Mouse (Mus musculus) heart, embryonic 14.5 days (tissue): ENCODE data around the gene Sae1. TPM values are rescaled to one million over a fixed set of nuclear protein-coding genes. Genes with fewer than 3 reads are reported as not detected.

Experiments
- ATAC-seq: fragments of 200-750 bp; cut with Nextera tagmentation; 2 replicates; pipeline ENCODE4 v1.8.0; 2017; ENCODE audit warnings: low read depth, moderate TSS enrichment; ENCODE audit not compliant: insufficient number of reproducible peaks, insufficient read depth, low FRiP score
- H3K27ac ChIP-seq, 2 experiments: fragments of 200-500 bp in 1 of 2; fragments of 300-500 bp in 1 of 2; sonication (generic) in 1 of 2; replicated peaks in 1 of 2; 2 replicates each; pipeline ENCODE4 v1.5.1; 2012 to 2014; ENCODE audit warnings: low read depth in 2 of 2, low read length in 2 of 2, control low read depth in 1 of 2, mild to moderate bottlenecking in 1 of 2, mixed read lengths in 1 of 2; ENCODE audit not compliant: control insufficient read depth in 1 of 2, insufficient read depth in 1 of 2
- H3K27me3 ChIP-seq: fragments of 300-500 bp; sonication (generic); 2 replicates; pipeline ENCODE4 v1.6.1; 2014; ENCODE audit warnings: mild to moderate bottlenecking, low read length, control low read depth; ENCODE audit not compliant: control insufficient read depth, insufficient read depth
- H3K36me3 ChIP-seq: fragments of 300-500 bp; sonication (generic); 2 replicates; pipeline ENCODE4 v1.6.1; 2014; ENCODE audit warnings: mild to moderate bottlenecking, control low read depth, low read length, mixed read lengths; ENCODE audit not compliant: control insufficient read depth, insufficient read depth
- H3K4me1 ChIP-seq, 2 experiments: fragments of 200-500 bp in 1 of 2; fragments of 300-500 bp in 1 of 2; sonication (generic) in 1 of 2; 2 replicates each; pipeline ENCODE4 v1.6.1; 2012 to 2014; ENCODE audit warnings: low read length in 2 of 2, control low read depth in 1 of 2, mixed read lengths in 1 of 2; ENCODE audit not compliant: control insufficient read depth in 2 of 2, insufficient read depth in 2 of 2
- H3K4me2 ChIP-seq: fragments of 300-500 bp; sonication (generic); 2 replicates; pipeline ENCODE4 v1.6.1; 2014; ENCODE audit warnings: mild to moderate bottlenecking, low read length
- H3K4me3 ChIP-seq, 2 experiments: fragments of 200-500 bp in 1 of 2; fragments of 300-500 bp in 1 of 2; sonication (generic) in 1 of 2; 2 replicates each; pipeline ENCODE4 v1.5.1; 2012 to 2014; ENCODE audit warnings: low read length in 2 of 2, mild to moderate bottlenecking in 2 of 2, control low read depth in 1 of 2, low read depth in 1 of 2, moderate library complexity in 1 of 2; ENCODE audit not compliant: control insufficient read depth in 1 of 2, insufficient read depth in 1 of 2
- H3K9ac ChIP-seq: fragments of 300-500 bp; sonication (generic); 2 replicates; pipeline ENCODE4 v1.6.1; 2014; ENCODE audit warnings: mild to moderate bottlenecking, low read length
- H3K9me3 ChIP-seq: fragments of 300-500 bp; sonication (generic); 2 replicates; pipeline ENCODE4 v1.6.1; 2016; ENCODE audit warnings: low read length, control low read depth; ENCODE audit not compliant: control insufficient read depth
- WGBS: fragments of 180-500 bp; shearing (Covaris S2); extraction: QIAGEN DNeasy Blood & Tissue Kit; methylation state at CpG from one replicate; pipeline ENCODE4 v1.1.7; 2014; 5-methylcytosine and 5-hydroxymethylcytosine counted together
- polyA plus RNA-seq: library from polyadenylated mRNA; unstranded; fragments of >200 nt; fragmentation: Nextera tagmentation; extraction: Ambion mirVana; gene quantifications from 2 replicates; pipeline ENCODE4 v1.2.1, GENCODE M21; 2014

Gene Sae1
- polyA plus RNA-seq, 1 experiment from 2014 or later = 179 TPM

DNA sequence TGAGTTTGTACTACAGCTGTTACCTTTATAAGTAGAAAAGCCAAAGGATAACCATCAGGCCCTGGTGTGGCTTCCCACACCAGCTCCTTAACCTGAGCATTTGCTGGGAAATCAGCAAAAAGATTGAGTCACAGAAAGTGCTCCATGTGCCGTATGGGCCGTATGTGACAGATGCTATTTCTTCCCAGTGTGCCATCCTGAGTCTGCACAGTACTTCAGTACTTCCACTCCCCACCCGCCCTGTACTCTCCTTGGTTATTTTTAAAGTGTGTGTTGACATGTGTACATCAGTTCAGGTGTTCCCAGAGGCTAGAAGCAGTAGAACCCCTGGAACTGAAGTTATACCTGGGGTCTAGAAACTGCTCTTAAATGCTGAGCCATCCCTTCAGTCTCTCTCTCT lies 19.4 kb upstream of the Sae1 start:
- no peaks in the 10 kb centered on the region for H3K9me3 ChIP-seq
- H3K27me3 ChIP-seq = no peaks in the 10 kb centered on the region
- no peak for ATAC-seq
- peaks cover 22 to 39% of the 10 kb centered on the region in 2 experiments for H3K4me1 ChIP-seq
- no peak overlapping the region for H3K9ac ChIP-seq
- WGBS = 65% methylated on average over 3 of the region's 3 CpGs
- no peak overlapping the region for H3K4me2 ChIP-seq
- peaks cover 9% of the 10 kb centered on the region; the same call in 1 of the 2 replicates for H3K36me3 ChIP-seq
- 0 out of 4 replicates have a peak overlapping the region, but pooled peaks of 1 of the 2 experiments have one; percentile 2 for H3K27ac ChIP-seq
- H3K4me3 ChIP-seq = no peak overlapping the region

DNA sequence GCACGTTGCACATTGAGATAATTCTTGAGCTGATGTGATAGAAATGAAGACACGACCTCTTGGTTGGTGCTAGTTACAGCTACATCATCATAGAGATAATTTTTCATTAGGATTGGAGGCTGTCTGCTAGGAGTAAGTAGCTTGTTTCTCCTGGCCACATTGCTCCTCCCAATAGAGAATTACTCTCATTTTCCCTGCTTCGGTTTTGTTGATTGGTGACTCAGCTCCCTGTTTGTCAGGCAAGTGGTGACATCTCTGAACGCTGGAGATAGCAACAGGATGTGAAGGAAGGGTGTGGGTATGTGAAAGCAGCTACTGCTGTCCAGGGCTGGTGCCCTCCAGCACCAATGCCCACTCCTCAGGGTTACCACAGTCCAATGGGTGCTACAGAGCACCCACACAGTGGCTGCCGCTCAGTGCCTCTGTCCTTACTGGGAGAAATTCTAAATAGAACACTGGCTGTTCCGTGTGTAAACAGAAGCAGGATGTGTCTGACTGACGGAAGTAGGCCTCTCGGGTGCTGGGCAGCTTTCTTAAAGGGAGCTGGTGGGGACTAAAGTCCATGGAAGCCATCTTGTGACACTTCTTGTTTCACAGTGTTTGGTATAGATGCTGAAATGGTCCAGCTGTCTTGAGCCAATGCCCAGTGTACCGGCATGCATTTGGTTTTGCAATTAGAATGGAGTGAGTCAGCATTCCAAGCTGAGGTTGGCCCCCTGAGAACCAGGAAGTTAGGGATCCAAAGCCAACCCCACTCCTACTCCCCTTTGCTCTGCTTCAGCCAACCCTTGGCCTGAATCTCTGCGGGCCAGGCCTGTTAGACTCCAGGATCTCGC lies 18.1 kb upstream of the Sae1 start:
- WGBS = 28% methylated on average over 11 of the region's 11 CpGs
- H3K27ac ChIP-seq = peak overlapping the region; percentile 86 to 93
- H3K4me1 ChIP-seq = peaks cover 22 to 39% of the 10 kb centered on the region in 2 experiments
- H3K27me3 ChIP-seq = no peaks in the 10 kb centered on the region
- peak overlapping the region; percentile 57 for H3K4me2 ChIP-seq
- peak overlapping the region; percentile 60 for H3K9ac ChIP-seq
- H3K36me3 ChIP-seq = peaks cover 8% of the 10 kb centered on the region; the same call in 1 of the 2 replicates
- ATAC-seq = peak; percentile 51
- H3K9me3 ChIP-seq = no peaks in the 10 kb centered on the region
- peak overlapping the region in 1 of 2 experiments; percentile 9; a peak in 1 of 4 replicates for H3K4me3 ChIP-seq

DNA sequence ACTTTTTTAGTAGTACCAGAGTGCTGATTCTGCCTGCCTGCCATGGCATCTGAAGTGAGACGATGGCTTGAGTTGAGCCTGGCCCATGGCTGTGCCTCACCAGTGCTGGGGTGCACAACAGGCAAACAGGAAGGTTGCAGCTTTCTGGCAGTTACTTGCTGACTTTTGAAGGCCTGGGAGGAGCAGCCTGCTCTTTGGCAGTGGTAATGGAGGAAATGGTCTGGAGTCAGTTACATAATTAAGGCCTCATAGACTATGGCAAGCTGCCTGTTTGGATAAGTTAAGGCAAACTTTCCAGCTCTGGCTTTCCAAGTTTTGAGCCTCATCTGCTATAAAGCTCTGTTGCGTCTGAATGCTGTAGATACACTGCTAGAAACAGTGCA lies 17.5 kb upstream of the Sae1 start:
- peak overlapping the region; percentile 60 for H3K9ac ChIP-seq
- H3K4me3 ChIP-seq = peak overlapping the region in 1 of 2 experiments; percentile 9; a peak in 1 of 4 replicates
- no peaks in the 10 kb centered on the region for H3K27me3 ChIP-seq
- peaks cover 22 to 39% of the 10 kb centered on the region in 2 experiments for H3K4me1 ChIP-seq
- peak overlapping the region; percentile 57 for H3K4me2 ChIP-seq
- peak overlapping the region; percentile 86 to 93 for H3K27ac ChIP-seq
- peaks cover 4% of the 10 kb centered on the region; the same call in 1 of the 2 replicates for H3K36me3 ChIP-seq
- 38% methylated on average over 2 of the region's 2 CpGs for WGBS
- H3K9me3 ChIP-seq = no peaks in the 10 kb centered on the region
- no peak for ATAC-seq

DNA sequence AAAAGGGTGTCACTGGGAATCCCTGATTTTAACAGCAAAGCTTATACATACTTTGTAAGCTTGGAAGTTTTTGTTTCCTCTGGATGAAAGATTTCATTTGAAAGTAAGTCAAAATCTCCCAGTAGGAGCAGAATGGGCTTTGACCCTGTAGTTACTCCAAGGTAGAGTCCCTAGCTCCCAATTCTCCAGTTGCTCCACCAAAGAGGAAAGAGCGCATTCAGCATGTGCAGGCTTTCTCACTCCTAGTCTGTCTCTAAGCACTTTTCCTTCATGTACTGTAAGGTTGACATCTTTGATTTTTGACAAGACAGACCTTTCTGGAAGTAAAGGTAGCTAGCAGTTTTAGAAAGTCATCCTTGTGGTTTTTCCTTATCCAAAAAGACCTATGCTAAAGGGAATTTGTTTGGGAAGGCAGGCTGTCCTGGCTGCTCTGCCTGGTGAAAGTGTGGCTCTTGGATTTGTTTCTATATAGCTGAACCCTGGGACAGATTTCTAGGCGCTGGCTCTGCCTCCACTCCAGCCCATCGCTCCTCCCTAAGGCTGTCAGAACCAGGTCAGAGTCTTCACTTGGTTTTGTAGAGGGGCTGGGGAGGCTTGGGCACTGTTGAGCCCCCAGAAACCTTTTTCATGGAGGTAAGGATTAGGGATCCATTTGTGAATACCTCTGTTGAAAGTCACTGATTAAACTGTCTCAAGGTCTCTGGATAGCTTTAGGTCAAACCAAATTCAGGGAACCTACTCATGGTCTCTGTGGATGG lies 16.9 kb upstream of the Sae1 start:
- Histone ChIP-seq H3K4me2 (peak overlapping the region; percentile 57), H3K4me1 (peaks cover 22 to 39% of the 10 kb centered on the region in 2 experiments), H3K4me3 (0 out of 4 replicates have a peak overlapping the region, but pooled peaks of 1 of the 2 experiments have one; percentile 9), H3K9ac (peak overlapping the region; percentile 60), H3K27ac (peak overlapping the region; percentile 86 to 93), H3K9me3 (no peaks in the 10 kb centered on the region), H3K36me3 (peaks cover 4% of the 10 kb centered on the region; the same call in 1 of the 2 replicates), H3K27me3 (no peaks in the 10 kb centered on the region)
- no peak for ATAC-seq
- 73% methylated on average over 3 of the region's 3 CpGs for WGBS

DNA sequence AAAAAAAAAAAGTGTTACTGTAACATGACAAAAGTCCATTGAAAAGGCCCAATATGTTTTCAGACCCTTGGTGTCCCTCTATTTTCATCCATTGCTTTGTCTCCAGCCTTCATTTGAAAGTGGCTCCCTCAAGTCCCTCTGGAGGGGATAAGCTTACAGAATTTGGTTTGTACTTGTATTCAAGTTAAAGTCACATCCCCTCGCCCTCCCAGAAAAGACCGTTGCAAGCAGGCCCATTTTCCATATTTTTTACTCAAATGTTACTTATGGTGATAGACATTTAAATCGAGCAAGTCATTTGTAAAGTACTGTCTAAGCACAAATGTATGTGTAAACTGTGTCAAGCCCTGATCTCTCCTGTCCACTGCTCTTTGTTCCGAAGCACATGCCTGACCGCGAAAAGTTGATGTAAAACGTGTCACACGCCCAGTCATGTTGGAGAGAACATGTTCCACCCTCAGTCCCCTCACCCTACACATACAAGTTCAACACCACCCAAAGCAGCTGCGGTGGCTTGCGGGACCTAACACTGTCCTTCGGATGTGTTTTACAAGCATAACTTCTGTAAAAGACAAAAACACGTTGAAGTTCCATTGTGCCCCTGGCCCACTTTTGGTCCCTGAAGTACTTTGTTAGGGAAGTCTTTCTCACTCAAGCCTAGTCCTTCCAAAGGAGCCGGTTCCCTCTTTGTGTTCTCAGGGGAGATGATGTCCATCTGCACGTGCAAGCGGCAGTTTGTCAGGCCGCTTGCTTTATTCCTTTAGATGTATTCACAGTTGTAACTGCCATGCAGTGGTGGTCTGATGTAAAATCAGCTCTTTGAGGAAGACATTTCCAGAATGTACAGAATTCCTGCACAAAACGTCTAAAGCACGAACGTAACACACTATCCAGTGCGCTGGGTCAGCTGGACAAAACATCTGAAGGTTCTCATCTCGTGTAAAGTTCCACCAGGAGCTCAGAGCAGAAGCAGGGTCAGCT lies 15.7 kb upstream of the Sae1 start:
- ATAC-seq = no peak

DNA sequence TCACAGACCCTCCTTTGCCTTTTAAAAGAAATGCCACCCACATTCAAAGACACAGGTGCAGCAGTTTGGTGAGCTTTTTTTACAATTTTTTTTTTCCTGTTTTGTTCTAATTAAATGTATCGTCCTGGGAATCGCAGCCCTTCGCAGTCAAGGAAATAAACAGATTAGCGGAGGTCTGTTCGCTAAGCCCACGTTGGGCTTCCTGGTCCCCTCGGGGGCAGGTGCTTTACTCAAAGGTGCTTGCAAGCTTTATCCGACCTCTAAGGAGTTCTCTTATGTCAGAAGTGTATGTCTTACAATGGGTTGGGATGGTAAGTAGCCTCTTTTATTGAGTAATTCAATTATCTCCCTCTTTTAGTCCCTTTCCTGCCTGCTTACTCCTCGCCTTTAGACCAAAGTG lies 14.8 kb upstream of the Sae1 start:
- Histone ChIP-seq H3K4me1 (peaks cover 28 to 46% of the 10 kb centered on the region in 2 experiments), H3K9ac (peak overlapping the region; percentile 97), H3K4me2 (peak overlapping the region; percentile 87), H3K9me3 (no peaks in the 10 kb centered on the region), H3K4me3 (peak overlapping the region; percentile 56 to 69), H3K27me3 (no peaks in the 10 kb centered on the region), H3K27ac (peak overlapping the region; percentile 97 to 100), H3K36me3 (peaks cover 4% of the 10 kb centered on the region; the same call in 1 of the 2 replicates)
- WGBS = 4% methylated on average over 9 of the region's 9 CpGs
- no peak for ATAC-seq

More for the DNA sequence above, 15.7 kb upstream of the Sae1 start:
- Histone ChIP-seq H3K36me3 (peaks cover 4% of the 10 kb centered on the region; the same call in 1 of the 2 replicates), H3K27me3 (no peaks in the 10 kb centered on the region), H3K9ac (peak overlapping the region; percentile 97), H3K4me1 (peaks cover 28 to 46% of the 10 kb centered on the region in 2 experiments), H3K4me3 (peak overlapping the region; percentile 35 to 69), H3K4me2 (peak overlapping the region; percentile 87), H3K9me3 (no peaks in the 10 kb centered on the region), H3K27ac (peak overlapping the region; percentile 80 to 100)
- 33% methylated on average over 21 of the region's 21 CpGs for WGBS
